Mouse (Mus musculus): Measurements from ENCODE around the gene Rrn3.

The Rrn3 gene

GRCm38 (mm10) chr16:13853886-13854285 is 73.4 kb downstream of the Rrn3 start:
- DNase-seq, result no peak
